Comparison of ENCODE assay signal across 22 mouse cellular contexts in genomic region chr2:60409989-60410763, GRCm38 (mm10). TPM values are rescaled to one million over a fixed set of nuclear protein-coding genes. Genes with fewer than 3 reads are reported as not detected.
DNase-seq lines count a peak whose midpoint lies in the region; ATAC-seq and TF ChIP-seq lines count a peak whose summit lies in the region.
"Had no signal": no experiment of that assay in that cellular context is flagged by ENCODE, and none has a peak within 500 bp of the region (broad histone marks: within the 10 kb centered on the region; RNA-seq: fewer than 3 reads in every experiment).

No protein-coding gene starts in this region.

- TF ChIP-seq CTCF in gastrocnemius, adult 2 months (IDR thresholded peaks at IDR 0.05) = no peak

- H3K9me3 ChIP-seq in liver, embryonic 16.5 days (replicated peaks; ENCODE audit: control insufficient read depth, low read length) = no peaks in the 10 kb centered on the region
- H3K9me3 ChIP-seq in midbrain, embryonic 14.5 days (ENCODE audit: control insufficient read depth, low read length) = no peaks in the 10 kb centered on the region
- H3K9me3 ChIP-seq: forebrain, embryonic 12.5 days; heart, embryonic 12.5 days; limb, embryonic 10.5 days; midbrain, embryonic 13.5 days had no signal

- WGBS in large intestine, adult 2 months = 34% methylated on average over 11 of the region's 11 CpGs
- 57% methylated on average over 11 of the region's 11 CpGs for WGBS in liver, embryonic 16.5 days (ENCODE audit: insufficient replicate concordance)
- WGBS in midbrain, embryonic 14.5 days = 85% methylated on average over 11 of the region's 11 CpGs

- peak; percentile 26 for DNase-seq in adrenal gland, adult 2 months
- no peak for DNase-seq in adrenal gland, postnatal 14 days
- peak; percentile 55 for DNase-seq in ES-CJ7 (ENCODE audit: low read depth, low spot score)
- peak; percentile 45 for DNase-seq in large intestine, adult 2 months (ENCODE audit: low read depth, low spot score)
- DNase-seq in midbrain, embryonic 14.5 days = no peak
- DNase-seq in layer of hippocampus, postnatal 36 days = no peak
- DNase-seq in gastrocnemius, adult 2 months = no peak
- DNase-seq: cerebellum, adult 9-11 months; heart, postnatal 36 days; kidney, adult 9 months; lung, embryonic 14.5 days; thymus, adult 2 months had no signal

- no peaks in the 10 kb centered on the region; the same call in 1 of the 2 replicates for H3K4me1 ChIP-seq in liver, embryonic 16.5 days (ENCODE audit: control insufficient read depth, low read depth, low read length)
- no peaks in the 10 kb centered on the region for H3K4me1 ChIP-seq in midbrain, embryonic 14.5 days (ENCODE audit: control insufficient read depth, insufficient read depth, low read length)
- H3K4me1 ChIP-seq: forebrain, embryonic 12.5 days; heart, embryonic 12.5 days; midbrain, embryonic 13.5 days had no signal

- H3K27ac ChIP-seq in liver, embryonic 16.5 days (ENCODE audit: low read length) = peak overlapping the region; percentile 55
- no peak overlapping the region for H3K27ac ChIP-seq in midbrain, embryonic 14.5 days (replicated peaks; ENCODE audit: low read depth, low read length)
- H3K27ac ChIP-seq in gastrocnemius, adult 2 months = no peak overlapping the region
- H3K27ac ChIP-seq: forebrain, embryonic 12.5 days; hindbrain, postnatal 0 days; layer of hippocampus, adult 2 months; left cerebral cortex, adult 2 months; limb, embryonic 10.5 days; midbrain, embryonic 13.5 days had no signal

- H3K9ac ChIP-seq in liver, embryonic 16.5 days (ENCODE audit: low read depth, low read length) = no peak overlapping the region
- no peak overlapping the region for H3K9ac ChIP-seq in midbrain, embryonic 14.5 days (replicated peaks; ENCODE audit: low read length)
- H3K9ac ChIP-seq: forebrain, embryonic 12.5 days; heart, embryonic 12.5 days; lung, embryonic 14.5 days; midbrain, embryonic 13.5 days had no signal

- ATAC-seq in liver, embryonic 16.5 days (ENCODE audit: low read depth) = peak; percentile 90
- ATAC-seq in midbrain, embryonic 14.5 days (ENCODE audit: low FRiP score, low TSS enrichment) = no peak
- ATAC-seq: activated CD4-positive, CD25-positive, alpha-beta regulatory T cell, adult 4 months; CD4-positive, CD25-positive, alpha-beta regulatory T cell, adult 4 months; hindbrain, postnatal 0 days; midbrain, embryonic 13.5 days had no signal

- no peaks in the 10 kb centered on the region for H3K27me3 ChIP-seq in liver, embryonic 16.5 days (ENCODE audit: control insufficient read depth, insufficient read depth, low read depth, low read length)
- no peaks in the 10 kb centered on the region for H3K27me3 ChIP-seq in midbrain, embryonic 14.5 days (ENCODE audit: control insufficient read depth, insufficient read depth, low read length)
- H3K27me3 ChIP-seq: forebrain, embryonic 12.5 days; heart, embryonic 12.5 days; midbrain, embryonic 13.5 days had no signal

- H3K4me2 ChIP-seq in liver, embryonic 16.5 days (ENCODE audit: low read depth, low read length) = no peak overlapping the region
- no peak overlapping the region for H3K4me2 ChIP-seq in midbrain, embryonic 14.5 days (ENCODE audit: low read length)
- H3K4me2 ChIP-seq: forebrain, embryonic 12.5 days; heart, embryonic 12.5 days; lung, embryonic 14.5 days; midbrain, embryonic 13.5 days had no signal

- no peak overlapping the region for H3K4me3 ChIP-seq in liver, embryonic 16.5 days (ENCODE audit: low read depth, low read length)
- H3K4me3 ChIP-seq in midbrain, embryonic 14.5 days (replicated peaks; ENCODE audit: low read depth, low read length) = no peak overlapping the region
- H3K4me3 ChIP-seq in gastrocnemius, adult 2 months = no peak overlapping the region
- H3K4me3 ChIP-seq: forebrain, embryonic 12.5 days; heart, embryonic 12.5 days; layer of hippocampus, adult 2 months; left cerebral cortex, adult 2 months; limb, embryonic 10.5 days; midbrain, embryonic 13.5 days had no signal

- no peaks in the 10 kb centered on the region for H3K36me3 ChIP-seq in liver, embryonic 16.5 days (ENCODE audit: control insufficient read depth, insufficient read depth)
- H3K36me3 ChIP-seq in midbrain, embryonic 14.5 days (ENCODE audit: control insufficient read depth, insufficient read depth, low read length) = no peaks in the 10 kb centered on the region
- H3K36me3 ChIP-seq: forebrain, embryonic 12.5 days; heart, embryonic 12.5 days; limb, embryonic 10.5 days; midbrain, embryonic 13.5 days had no signal

- intact Hi-C loops in gastrocnemius, adult 2 months (cut with DNase I) = loop anchor here (10.0 kb wide), 1 partner anchor 665 kb away; no protein-coding TSS in a partner anchor

RNA-seq across cellular contexts. Expression of gene Ly75, which starts 27.1 kb away (rescaled TPM):
- total RNA-seq in adrenal gland, adult 2 months (2021) = 1 to 10 TPM in 1 of 2 experiments, under 1 TPM in 1; 0.66 to 1.4 TPM
- polyA plus RNA-seq in adrenal gland, adult 2 months (2012; rRNA removed) = 0.09 TPM in 2 replicates
- 1.1 and 1.7 TPM in 2 replicates for total RNA-seq in adrenal gland, postnatal 14 days (2021)
- 3.5 and 8.6 TPM in 2 replicates for polyA plus RNA-seq in large intestine, adult 2 months (2012; rRNA removed)
- 2.9 and 3.0 TPM in 2 replicates for polyA plus RNA-seq in liver, embryonic 16.5 days (2015; fragmentation: Nextera tagmentation; extraction: Ambion mirVana)
- polyA plus RNA-seq in midbrain, embryonic 14.5 days (2014; fragmentation: Nextera tagmentation; extraction: Ambion mirVana) = 0.58 and 0.96 TPM in 2 replicates
- 1 to 10 TPM in 1 of 2 experiments, under 1 TPM in 1; 0.95 to 1.3 TPM for total RNA-seq in layer of hippocampus, postnatal 36 days (2021)
- under 1 TPM; 0.03 to 0.05 TPM for total RNA-seq in gastrocnemius, adult 2 months (2021)

Comparison
In these comparisons a context has a peak if more than half of its experiments do, and no peak if none do; other contexts are left out.
1. DNase-seq: peak in adrenal gland, adult 2 months (single experiment), ES-CJ7 (single experiment) and large intestine, adult 2 months (single experiment); none in adrenal gland, postnatal 14 days (single experiment), midbrain, embryonic 14.5 days (single experiment), layer of hippocampus, postnatal 36 days (0 of 2) and gastrocnemius, adult 2 months (single experiment).